Mouse (Mus musculus) thymus, adult 2 months (tissue): ENCODE data around the gene Umps.

Experiments used
- CTCF ChIP-seq: fragments of 200-500 bp; IDR thresholded peaks from 2 replicates; pipeline ENCODE4 v1.5.1; 2012; ENCODE audit warnings: mild to moderate bottlenecking, control low read depth, low read length, moderate library complexity, borderline replicate concordance; ENCODE audit not compliant: control insufficient read depth, poor library complexity, insufficient read depth; ENCODE audit errors: extremely low read depth
- POLR2A ChIP-seq: fragments of 200-500 bp; IDR thresholded peaks from 2 replicates; pipeline ENCODE4 v1.6.1; 2012; ENCODE audit warnings: mild to moderate bottlenecking, low read length, control low read depth, moderate library complexity; ENCODE audit not compliant: control insufficient read depth, poor library complexity, insufficient read depth; ENCODE audit errors: extremely low read depth

DNA sequence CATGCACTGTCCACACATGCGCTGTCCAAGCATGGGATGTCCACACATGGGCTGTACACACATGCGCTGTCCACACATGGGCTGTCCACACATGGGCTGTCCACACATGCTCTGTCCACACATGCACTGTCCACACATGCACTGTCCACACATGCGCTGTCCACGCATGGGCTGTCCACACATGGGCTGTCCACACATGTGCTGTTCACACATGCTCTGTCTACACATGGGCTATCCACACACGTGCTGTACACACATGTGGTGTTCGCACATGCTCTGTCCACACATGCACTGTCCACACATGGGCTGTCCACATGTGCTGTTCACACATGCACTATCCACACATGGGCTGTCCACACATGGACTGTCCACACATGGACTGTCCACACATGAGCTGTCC, 16.9 kb upstream of the Umps start:
- TF ChIP-seq CTCF: no peak
- no peak for TF ChIP-seq POLR2A
